In genomic region chr10:14860126-14860638, GRCm38 (mm10) we compare ENCODE assay signal across 18 mouse cellular contexts.
A peak's percentile ranks its signal among the peaks of the same experiment; 100 is the strongest.
DNase-seq lines count a peak whose midpoint lies in the region; ATAC-seq and TF ChIP-seq lines count a peak whose summit lies in the region.
"Had no signal": no experiment of that assay in that cellular context is flagged by ENCODE, and none has a peak within 500 bp of the region (broad histone marks: within the 10 kb centered on the region; RNA-seq: fewer than 3 reads in every experiment).

No protein-coding gene starts in this region.

- no peak for ATAC-seq in hindbrain, postnatal 0 days
- ATAC-seq in midbrain, embryonic 15.5 days (replicated peaks) = peak; percentile 77
- ATAC-seq: activated CD4-positive, CD25-positive, alpha-beta regulatory T cell, adult 4 months; intestine, embryonic 16.5 days had no signal

- H3K36me3 ChIP-seq in hindbrain, postnatal 0 days (ENCODE audit: insufficient read depth, low read length) = no peaks in the 10 kb centered on the region
- H3K36me3 ChIP-seq in hindbrain, embryonic 10.5 days = no peaks in the 10 kb centered on the region
- H3K36me3 ChIP-seq in midbrain, embryonic 15.5 days (replicated peaks) = no peaks in the 10 kb centered on the region
- H3K36me3 ChIP-seq: embryonic facial prominence, embryonic 15.5 days; forebrain, embryonic 12.5 days; heart, embryonic 13.5 days had no signal

- H3K27ac ChIP-seq in hindbrain, postnatal 0 days = no peak overlapping the region
- no peak overlapping the region for H3K27ac ChIP-seq in hindbrain, embryonic 10.5 days
- H3K27ac ChIP-seq in midbrain, embryonic 15.5 days = no peak overlapping the region
- H3K27ac ChIP-seq: embryonic facial prominence, embryonic 15.5 days; forebrain, embryonic 12.5 days; gastrocnemius, adult 2 months; heart, embryonic 13.5 days had no signal

- no peaks in the 10 kb centered on the region for H3K4me1 ChIP-seq in hindbrain, postnatal 0 days (ENCODE audit: insufficient read depth, low read length)
- no peaks in the 10 kb centered on the region for H3K4me1 ChIP-seq in hindbrain, embryonic 10.5 days (replicated peaks)
- no peaks in the 10 kb centered on the region for H3K4me1 ChIP-seq in midbrain, embryonic 15.5 days
- H3K4me1 ChIP-seq: embryonic facial prominence, embryonic 15.5 days; forebrain, embryonic 12.5 days; heart, embryonic 13.5 days had no signal

- H3K9ac ChIP-seq in hindbrain, postnatal 0 days (replicated peaks; ENCODE audit: low read length) = no peak overlapping the region
- H3K9ac ChIP-seq in midbrain, embryonic 15.5 days = no peak overlapping the region
- H3K9ac ChIP-seq: embryonic facial prominence, embryonic 15.5 days; forebrain, embryonic 12.5 days; heart, embryonic 13.5 days had no signal

- WGBS in hindbrain, postnatal 0 days = 80% methylated on average over 6 of the region's 6 CpGs
- WGBS in hindbrain, embryonic 10.5 days = 83% methylated on average over 6 of the region's 6 CpGs
- 83% methylated on average over 6 of the region's 6 CpGs for WGBS in midbrain, embryonic 15.5 days

- H3K27me3 ChIP-seq in hindbrain, postnatal 0 days (ENCODE audit: insufficient read depth, low read length) = no peaks in the 10 kb centered on the region
- no peaks in the 10 kb centered on the region for H3K27me3 ChIP-seq in hindbrain, embryonic 10.5 days (ENCODE audit: insufficient read depth, poor library complexity, severe bottlenecking)
- no peaks in the 10 kb centered on the region for H3K27me3 ChIP-seq in midbrain, embryonic 15.5 days (replicated peaks)
- H3K27me3 ChIP-seq: embryonic facial prominence, embryonic 15.5 days; forebrain, embryonic 12.5 days; heart, embryonic 13.5 days had no signal

- peak; percentile 2 for DNase-seq in cerebellum, postnatal 14 days
- no peak for DNase-seq in cerebellum, adult 9-11 months
- DNase-seq in hindbrain, postnatal 0 days (ENCODE audit: low spot score) = peak; percentile 10
- DNase-seq in hindbrain, embryonic 10.5 days (ENCODE audit: low spot score) = no peak
- peak; percentile 30 for DNase-seq in NIH3T3 (ENCODE audit: low read depth)
- DNase-seq in spleen, postnatal 4 days (ENCODE audit: low spot score in 2 of 2) = no peak
- DNase-seq: gastrocnemius, adult 2 months; heart, adult 11 months; heart, postnatal 4 days; lung, adult 18-20 months; right cerebral cortex, postnatal 14 days; thymus, postnatal 36 days had no signal

- H3K4me3 ChIP-seq in hindbrain, postnatal 0 days (ENCODE audit: low read length) = no peak overlapping the region
- H3K4me3 ChIP-seq in hindbrain, embryonic 10.5 days = no peak overlapping the region
- H3K4me3 ChIP-seq in midbrain, embryonic 15.5 days = no peak overlapping the region
- H3K4me3 ChIP-seq: embryonic facial prominence, embryonic 15.5 days; forebrain, embryonic 12.5 days; gastrocnemius, adult 2 months; heart, embryonic 13.5 days had no signal

- no peak overlapping the region for H3K4me2 ChIP-seq in hindbrain, postnatal 0 days (ENCODE audit: low read depth, low read length)
- no peak overlapping the region for H3K4me2 ChIP-seq in midbrain, embryonic 15.5 days
- H3K4me2 ChIP-seq: embryonic facial prominence, embryonic 15.5 days; forebrain, embryonic 12.5 days; heart, embryonic 13.5 days had no signal

- H3K9me3 ChIP-seq in hindbrain, postnatal 0 days (ENCODE audit: low read length) = no peaks in the 10 kb centered on the region
- H3K9me3 ChIP-seq in hindbrain, embryonic 10.5 days = no peaks in the 10 kb centered on the region
- H3K9me3 ChIP-seq in midbrain, embryonic 15.5 days = no peaks in the 10 kb centered on the region
- H3K9me3 ChIP-seq: embryonic facial prominence, embryonic 15.5 days; forebrain, embryonic 12.5 days; heart, embryonic 13.5 days had no signal

- no peak for TF ChIP-seq CTCF in hindbrain, postnatal 0 days (IDR thresholded peaks at IDR 0.05; ENCODE audit: low read depth)

Comparison
In these comparisons a context has a peak if more than half of its experiments do, and no peak if none do; other contexts are left out.
1. DNase-seq: peak in cerebellum, postnatal 14 days (2 of 2), hindbrain, postnatal 0 days (single experiment) and NIH3T3 (single experiment); none in cerebellum, adult 9-11 months (single experiment), hindbrain, embryonic 10.5 days (single experiment) and spleen, postnatal 4 days (0 of 2).